Mouse (Mus musculus) embryonic facial prominence, embryonic 11.5 days (tissue): Measurements from ENCODE around the gene Chp1. TPM values are rescaled to one million over a fixed set of nuclear protein-coding genes. Genes with fewer than 3 reads are reported as not detected.

Source experiments
- ATAC-seq: fragments of 200-750 bp; cut with Nextera tagmentation; replicated peaks from 2 replicates; pipeline ENCODE4 v1.8.0; 2017; ENCODE audit warnings: low read depth; ENCODE audit not compliant: insufficient number of reproducible peaks, low FRiP score, low TSS enrichment
- DNase-seq: peaks from one replicate; pipeline ENCODE4 v3.0.0-alpha.2; 2015; ENCODE audit warnings: low spot score
- H3K27ac ChIP-seq: fragments of 300-500 bp; sonication (generic); replicated peaks from 2 replicates; pipeline ENCODE4 v1.5.1; 2014; ENCODE audit warnings: mild to moderate bottlenecking, low read depth, low read length, control low read depth
- H3K27me3 ChIP-seq: fragments of 300-500 bp; sonication (generic); 2 replicates; pipeline ENCODE4 v1.6.1; 2014; ENCODE audit warnings: mild to moderate bottlenecking, low read length, moderate library complexity, mixed read lengths; ENCODE audit not compliant: control insufficient read depth, insufficient read depth
- H3K36me3 ChIP-seq: fragments of 300-500 bp; sonication (generic); replicated peaks from 2 replicates; pipeline ENCODE4 v1.6.1; 2014; ENCODE audit warnings: low read depth, mild to moderate bottlenecking, low read length, moderate library complexity, mixed read lengths; ENCODE audit not compliant: control insufficient read depth, insufficient read depth
- H3K4me1 ChIP-seq: fragments of 300-500 bp; sonication (generic); 2 replicates; pipeline ENCODE4 v1.6.1; 2014; ENCODE audit warnings: low read length, mixed read lengths; ENCODE audit not compliant: control insufficient read depth, insufficient read depth
- H3K4me2 ChIP-seq: fragments of 300-500 bp; sonication (generic); 2 replicates; pipeline ENCODE4 v1.6.1; 2014; ENCODE audit warnings: low read depth, mild to moderate bottlenecking, control low read depth, low read length, moderate library complexity
- H3K4me3 ChIP-seq: fragments of 300-500 bp; sonication (generic); 2 replicates; pipeline ENCODE4 v1.5.1; 2014; ENCODE audit warnings: low read depth, low read length, control low read depth
- H3K9ac ChIP-seq: fragments of 300-500 bp; sonication (generic); replicated peaks from 2 replicates; pipeline ENCODE4 v1.6.1; 2014; ENCODE audit warnings: mild to moderate bottlenecking, control low read depth, low read length
- H3K9me3 ChIP-seq: fragments of 300-500 bp; sonication (generic); replicated peaks from 2 replicates; pipeline ENCODE4 v1.6.1; 2016; ENCODE audit warnings: mild to moderate bottlenecking, low read length, inconsistent platforms, mixed read lengths; ENCODE audit not compliant: control insufficient read depth
- WGBS: fragments of 180-500 bp; shearing (Covaris S2); extraction: QIAGEN DNeasy Blood & Tissue Kit; methylation state at CpG from one replicate; pipeline ENCODE4 v1.1.7; 2014; 5-methylcytosine and 5-hydroxymethylcytosine counted together
- polyA plus RNA-seq: library from polyadenylated mRNA; unstranded; fragments of >200 nt; fragmentation: Nextera tagmentation; extraction: Ambion mirVana; gene quantifications from 2 replicates; pipeline ENCODE4 v1.2.1, GENCODE M21; 2014

Gene Chp1
- polyA plus RNA-seq, 1 experiment from 2014 or later, result 74.4 TPM

DNA sequence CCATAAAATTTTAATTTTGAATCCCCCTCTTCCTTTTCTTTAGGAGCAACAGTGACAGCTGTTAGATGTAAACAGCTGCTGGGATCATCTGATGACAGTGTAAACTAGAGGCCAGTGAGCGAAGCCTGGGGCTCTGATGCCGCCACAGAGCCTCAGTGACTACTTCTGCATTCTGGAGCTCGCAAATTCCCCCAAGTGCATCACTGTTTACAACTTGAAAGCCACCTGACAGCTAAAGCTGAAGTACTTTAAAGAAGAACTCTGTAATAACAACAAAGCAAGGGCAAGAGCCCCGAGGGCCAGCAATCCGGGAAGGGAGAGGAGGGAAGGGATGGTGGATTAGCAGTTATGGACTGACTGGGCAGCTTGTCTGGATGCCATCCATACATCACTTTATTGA lies 30.7 kb upstream of the Chp1 start:
- Histone ChIP-seq H3K4me2 (no peak overlapping the region), H3K9me3 (no peaks in the 10 kb centered on the region), H3K36me3 (no peaks in the 10 kb centered on the region), H3K27me3 (no peaks in the 10 kb centered on the region), H3K27ac (no peak overlapping the region), H3K4me3 (no peak overlapping the region), H3K4me1 (no peaks in the 10 kb centered on the region), H3K9ac (no peak overlapping the region)
- WGBS, result 48% methylated on average over 5 of the region's 5 CpGs
- no peak for DNase-seq
- no peak for ATAC-seq

DNA sequence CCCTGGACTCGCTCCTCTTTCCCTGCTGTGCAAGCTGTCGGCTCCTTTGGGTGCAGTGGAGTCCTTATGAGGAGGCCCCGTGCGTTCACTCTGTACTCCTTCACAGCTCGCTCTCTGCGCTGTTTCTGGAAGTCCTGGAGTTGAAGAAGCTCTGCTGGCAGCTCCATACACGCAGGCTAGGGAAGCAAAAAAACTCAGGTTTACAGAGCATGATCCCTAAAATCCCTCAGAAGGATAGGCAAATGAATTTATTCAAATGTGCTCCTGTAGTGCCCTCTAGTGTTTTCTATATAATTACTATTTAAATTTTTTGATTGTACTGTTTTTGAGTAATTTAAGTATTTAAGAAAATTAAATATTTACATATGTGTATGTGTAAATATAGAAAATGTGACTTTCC lies 26.9 kb upstream of the Chp1 start:
- no peak overlapping the region for H3K4me3 ChIP-seq
- no peaks in the 10 kb centered on the region for H3K27me3 ChIP-seq
- no peaks in the 10 kb centered on the region for H3K4me1 ChIP-seq
- H3K9me3 ChIP-seq, result no peaks in the 10 kb centered on the region
- 81% methylated on average over 7 of the region's 7 CpGs for WGBS
- H3K36me3 ChIP-seq, result no peaks in the 10 kb centered on the region
- H3K4me2 ChIP-seq, result no peak overlapping the region
- ATAC-seq (no peak), DNase-seq (peak; percentile 18)
- no peak overlapping the region for H3K27ac ChIP-seq
- H3K9ac ChIP-seq, result no peak overlapping the region

DNA sequence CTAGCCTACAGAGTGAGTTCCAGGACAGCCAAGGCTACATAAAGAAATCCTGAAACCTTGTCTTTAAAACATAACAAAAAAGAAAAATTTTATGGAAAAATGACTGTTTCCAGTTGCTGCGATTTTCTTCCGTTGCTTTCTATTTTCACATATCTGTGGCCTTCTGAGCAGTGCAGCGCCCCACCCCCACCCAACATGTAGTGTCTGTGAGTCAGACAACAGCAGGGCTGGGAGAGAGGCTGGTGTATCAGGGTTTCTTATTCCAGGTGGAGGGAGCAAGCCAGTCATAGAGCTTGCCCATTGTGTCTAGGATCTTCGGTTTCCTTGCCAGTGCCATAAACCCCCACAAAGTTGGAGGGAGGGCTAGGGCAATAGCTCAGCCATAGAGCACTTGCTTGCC lies 23.7 kb upstream of the Chp1 start:
- Histone ChIP-seq H3K4me3 (no peak overlapping the region), H3K4me1 (no peaks in the 10 kb centered on the region), H3K4me2 (no peak overlapping the region), H3K9ac (no peak overlapping the region), H3K27me3 (no peaks in the 10 kb centered on the region), H3K27ac (no peak overlapping the region), H3K36me3 (no peaks in the 10 kb centered on the region), H3K9me3 (no peaks in the 10 kb centered on the region)
- DNase-seq (no peak), ATAC-seq (no peak)
- WGBS, result 87% methylated on average over 4 of the region's 4 CpGs

DNA sequence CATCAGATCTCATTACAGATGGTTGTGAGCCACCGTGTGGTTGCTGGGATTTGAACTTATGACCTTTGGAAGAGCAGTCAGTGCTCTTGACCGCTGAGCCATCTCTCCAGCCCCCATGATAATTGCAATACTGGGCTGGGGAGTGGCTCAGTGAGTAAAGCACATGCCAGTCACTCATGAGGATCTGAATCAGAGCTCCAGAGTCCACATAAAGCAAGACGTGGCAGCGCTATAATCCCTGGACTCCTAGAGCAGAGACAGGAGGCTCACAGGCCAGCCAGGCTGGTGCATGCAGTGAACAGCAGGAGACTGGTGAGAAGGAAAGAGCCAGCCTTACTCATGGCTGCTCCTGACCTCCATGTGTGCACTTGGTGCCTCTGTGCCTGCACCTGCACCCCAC lies 22.1 kb upstream of the Chp1 start:
- WGBS, result 47% methylated on average over 4 of the region's 4 CpGs

DNA sequence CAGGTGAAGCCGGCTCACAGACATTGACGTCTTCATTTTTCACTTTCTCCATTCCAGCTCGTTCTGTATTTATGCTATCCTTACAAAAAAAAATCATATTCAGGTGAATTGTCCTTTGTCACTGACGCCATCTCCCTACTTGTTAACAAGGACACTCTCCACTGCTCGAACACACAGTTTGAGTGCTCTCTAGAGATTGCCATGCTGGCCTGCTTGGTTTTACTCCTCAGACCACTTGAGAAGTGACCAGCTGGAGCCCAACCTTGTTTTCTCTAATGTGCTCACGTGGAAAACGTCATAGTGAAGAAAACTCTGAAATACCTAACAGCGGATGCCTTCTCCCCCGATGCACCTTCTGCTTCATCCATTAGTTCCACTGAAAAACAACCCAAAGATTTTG lies 8.7 kb upstream of the Chp1 start:
- 78% methylated on average over 9 of the region's 9 CpGs for WGBS
- H3K27me3 ChIP-seq, result no peaks in the 10 kb centered on the region
- ATAC-seq, result no peak
- no peak overlapping the region for H3K4me3 ChIP-seq
- no peak overlapping the region for H3K9ac ChIP-seq
- H3K36me3 ChIP-seq, result no peaks in the 10 kb centered on the region
- no peaks in the 10 kb centered on the region for H3K9me3 ChIP-seq
- H3K4me2 ChIP-seq, result no peak overlapping the region
- H3K4me1 ChIP-seq, result no peaks in the 10 kb centered on the region
- no peak for DNase-seq
- H3K27ac ChIP-seq, result no peak overlapping the region

More for the DNA sequence above, 22.1 kb upstream of the Chp1 start:
- Histone ChIP-seq H3K4me3 (no peak overlapping the region), H3K27ac (no peak overlapping the region), H3K4me1 (no peaks in the 10 kb centered on the region), H3K4me2 (no peak overlapping the region), H3K9ac (no peak overlapping the region), H3K9me3 (no peaks in the 10 kb centered on the region), H3K36me3 (no peaks in the 10 kb centered on the region), H3K27me3 (no peaks in the 10 kb centered on the region)
- no peak for ATAC-seq
- DNase-seq, result no peak

DNA sequence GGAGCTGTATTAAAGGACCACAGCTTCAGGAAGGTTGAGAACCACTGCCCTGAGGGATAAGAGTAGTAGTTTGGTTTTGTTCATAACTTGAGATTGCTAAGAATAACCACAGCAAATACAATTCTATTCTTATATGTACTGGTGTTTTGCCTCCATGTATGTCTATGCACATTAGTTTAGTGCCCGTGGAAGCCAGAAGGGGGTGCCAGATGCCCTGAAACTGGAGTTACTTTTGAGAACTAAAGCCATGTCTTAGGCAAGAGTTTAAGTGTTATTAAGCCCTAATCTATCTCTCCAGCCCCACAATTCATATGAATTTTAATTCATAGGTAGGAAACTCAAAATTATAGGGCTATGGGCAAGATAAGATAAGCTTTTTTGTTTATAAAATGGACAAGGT lies 5.4 kb upstream of the Chp1 start:
- H3K27ac ChIP-seq, result no peak overlapping the region
- ATAC-seq (no peak), DNase-seq (peak; percentile 70)
- H3K36me3 ChIP-seq, result no peaks in the 10 kb centered on the region
- no peak overlapping the region for H3K4me2 ChIP-seq
- 33% methylated on average over 1 of the region's 1 CpGs for WGBS
- H3K27me3 ChIP-seq, result no peaks in the 10 kb centered on the region
- H3K4me1 ChIP-seq, result no peaks in the 10 kb centered on the region
- H3K9me3 ChIP-seq, result no peaks in the 10 kb centered on the region
- H3K9ac ChIP-seq, result no peak overlapping the region
- no peak overlapping the region for H3K4me3 ChIP-seq

DNA sequence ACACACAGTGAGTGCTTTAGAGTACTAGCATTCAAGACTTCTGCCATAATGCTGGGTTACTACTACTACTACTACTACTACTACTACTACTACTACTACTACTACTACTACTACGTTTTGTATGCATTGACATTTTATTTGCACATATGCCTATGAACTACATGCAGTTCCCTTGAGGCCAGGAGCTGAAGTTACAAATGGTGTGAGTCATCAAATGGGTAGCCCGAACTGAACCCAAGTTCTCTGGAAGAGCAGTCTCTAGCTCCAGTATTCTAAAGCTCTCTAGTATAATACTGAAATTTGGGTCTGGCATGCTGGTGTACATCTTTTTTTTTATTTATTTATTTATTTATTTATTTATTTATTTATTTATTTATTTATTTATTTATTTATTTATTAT lies 3.8 kb upstream of the Chp1 start:
- Histone ChIP-seq H3K9me3 (no peaks in the 10 kb centered on the region), H3K36me3 (no peaks in the 10 kb centered on the region), H3K9ac (no peak overlapping the region), H3K4me1 (no peaks in the 10 kb centered on the region), H3K4me3 (no peak overlapping the region), H3K27me3 (no peaks in the 10 kb centered on the region), H3K4me2 (no peak overlapping the region), H3K27ac (no peak overlapping the region)
- WGBS, result 77% methylated on average over 2 of the region's 2 CpGs
- ATAC-seq, result no peak
- no peak for DNase-seq

DNA sequence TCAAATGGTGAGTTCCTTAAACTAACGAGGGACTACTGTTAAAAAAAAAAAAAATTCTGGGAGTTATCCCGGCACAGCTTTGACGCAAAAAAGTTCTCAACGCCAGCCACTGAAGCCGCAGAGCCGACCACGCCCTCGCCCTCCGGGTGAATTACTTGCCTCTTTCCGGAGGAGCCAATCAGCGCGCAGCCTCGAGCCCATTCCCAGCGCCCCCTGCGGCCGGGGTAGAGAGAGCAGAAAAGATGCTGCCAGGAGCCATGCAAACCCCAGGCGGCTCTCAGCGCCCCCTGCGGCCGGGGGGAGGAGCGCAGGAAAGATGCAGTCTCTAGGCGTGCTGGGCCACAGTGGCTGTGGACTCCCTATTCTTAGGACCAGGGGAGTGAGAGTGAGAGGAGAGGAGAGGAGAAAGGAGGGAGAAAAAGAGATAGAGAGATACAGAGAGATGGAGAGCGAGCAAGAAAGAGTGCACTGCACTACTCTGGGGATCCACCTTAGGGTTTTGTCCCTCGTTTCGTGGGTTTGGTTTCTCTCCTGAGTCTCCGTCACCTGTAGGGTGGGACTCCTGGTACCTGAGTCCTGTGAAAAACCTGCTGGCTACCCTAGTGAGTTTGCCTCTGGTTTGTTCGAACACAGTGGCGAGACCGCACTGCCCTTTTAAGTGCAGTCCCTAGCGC lies 512 bp upstream of the Chp1 start:
- Histone ChIP-seq H3K4me2 (peak overlapping the region; percentile 62), H3K9ac (peak overlapping the region; percentile 51), H3K27ac (peak overlapping the region; percentile 56), H3K9me3 (no peaks in the 10 kb centered on the region), H3K4me3 (peak overlapping the region; percentile 74), H3K36me3 (no peaks in the 10 kb centered on the region), H3K4me1 (no peaks in the 10 kb centered on the region), H3K27me3 (no peaks in the 10 kb centered on the region)
- under 1% methylated on average over 30 of the region's 30 CpGs for WGBS
- DNase-seq (peak; percentile 89), ATAC-seq (peak; percentile 70)
